Mouse (Mus musculus) lung, postnatal 10 days (tissue): ENCODE measurements around the gene Specc1l.

Experiments used
- DNase-seq: peaks from one replicate; pipeline ENCODE4 v3.0.0; 2021

The Specc1l gene

GRCm38 (mm10) chr10:75224630-75225029 is 12.8 kb downstream of the Specc1l start:
- no peak for DNase-seq

- DNase-seq, result no peak
Measured at GRCm38 (mm10) chr10:75227381-75227780, 15.5 kb downstream of the Specc1l start.

- DNase-seq, result peak; percentile 46
Measured at GRCm38 (mm10) chr10:75230572-75230971, 18.7 kb downstream of the Specc1l start.

GRCm38 (mm10) chr10:75231876-75232275 is 20.0 kb downstream of the Specc1l start:
- no peak for DNase-seq

GRCm38 (mm10) chr10:75232612-75233155 is 20.8 kb downstream of the Specc1l start:
- no peak for DNase-seq

GRCm38 (mm10) chr10:75233489-75233888 is 21.6 kb downstream of the Specc1l start:
- no peak for DNase-seq

GRCm38 (mm10) chr10:75235726-75236125 is 23.9 kb downstream of the Specc1l start:
- DNase-seq, result no peak

GRCm38 (mm10) chr10:75236156-75236555 is 24.3 kb downstream of the Specc1l start:
- no peak for DNase-seq

- DNase-seq, result no peak
Measured at GRCm38 (mm10) chr10:75237166-75237565, 25.3 kb downstream of the Specc1l start.

GRCm38 (mm10) chr10:75240583-75241250 is 28.8 kb downstream of the Specc1l start:
- no peak for DNase-seq

- DNase-seq, result no peak
Measured at GRCm38 (mm10) chr10:75245806-75246205, 33.9 kb downstream of the Specc1l start.

- no peak for DNase-seq
Measured at GRCm38 (mm10) chr10:75246331-75246730, 34.5 kb downstream of the Specc1l start.

GRCm38 (mm10) chr10:75251011-75251410 is 39.1 kb downstream of the Specc1l start:
- peak; percentile 38 for DNase-seq

- no peak for DNase-seq
Measured at GRCm38 (mm10) chr10:75252301-75253022, 40.6 kb downstream of the Specc1l start.

GRCm38 (mm10) chr10:75255091-75255490 is 43.2 kb downstream of the Specc1l start:
- DNase-seq, result peak; percentile 38

GRCm38 (mm10) chr10:75257401-75257800 is 45.5 kb downstream of the Specc1l start:
- DNase-seq, result no peak

GRCm38 (mm10) chr10:75258241-75258640 is 46.4 kb downstream of the Specc1l start:
- DNase-seq, result peak; percentile 22

GRCm38 (mm10) chr10:75261268-75261667 is 49.4 kb downstream of the Specc1l start:
- DNase-seq, result no peak

GRCm38 (mm10) chr10:75264993-75265555 is 53.2 kb downstream of the Specc1l start:
- DNase-seq, result no peak

GRCm38 (mm10) chr10:75273020-75273419 is 61.1 kb downstream of the Specc1l start:
- no peak for DNase-seq

- DNase-seq, result no peak
Measured at GRCm38 (mm10) chr10:75276427-75277013, 64.6 kb downstream of the Specc1l start.

GRCm38 (mm10) chr10:75277501-75277900 is 65.6 kb downstream of the Specc1l start:
- peak; percentile 23 for DNase-seq

GRCm38 (mm10) chr10:75282648-75283047 is 70.8 kb downstream of the Specc1l start:
- DNase-seq, result peak; percentile 23
